Mouse (Mus musculus) heart, adult 11 months (tissue): Measurements from ENCODE around the gene H6pd.
A peak's percentile ranks its signal among the peaks of the same experiment; 100 is the strongest.

Experiments used
- DNase-seq: peaks from one replicate; pipeline ENCODE4 v3.0.0; 2022

H6pd gene

DNA sequence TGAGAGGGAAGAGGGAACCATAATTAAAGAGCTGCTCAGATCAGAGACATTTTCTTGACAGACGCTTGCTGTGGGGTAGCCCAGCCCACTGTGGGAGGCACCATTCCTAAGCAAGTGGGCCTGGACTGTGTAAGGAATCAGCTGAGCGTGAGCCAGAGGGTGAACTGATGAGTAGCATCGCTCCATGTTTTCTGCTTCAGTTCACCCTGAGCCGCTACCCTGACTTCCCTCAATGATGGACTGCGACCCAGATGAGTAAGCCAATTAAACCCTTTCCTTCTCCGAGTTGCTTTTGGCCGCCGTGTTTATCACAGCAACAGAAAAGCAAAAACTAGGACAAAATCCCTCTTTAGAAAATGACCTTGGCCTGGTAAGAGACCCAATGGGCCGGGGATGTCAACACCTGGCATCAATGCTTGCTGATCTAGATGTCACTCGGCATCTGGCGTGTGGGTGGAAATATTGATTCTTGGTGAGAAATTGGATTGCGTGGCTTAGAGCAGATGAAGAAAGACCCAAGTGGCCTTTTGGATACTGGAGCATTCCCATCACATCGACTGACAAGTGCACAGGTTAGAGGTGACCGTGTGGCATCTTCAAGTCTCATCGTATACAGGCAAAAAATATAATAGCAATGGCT is 11.0 kb upstream of the H6pd start:
- peak; percentile 89 for DNase-seq

DNA sequence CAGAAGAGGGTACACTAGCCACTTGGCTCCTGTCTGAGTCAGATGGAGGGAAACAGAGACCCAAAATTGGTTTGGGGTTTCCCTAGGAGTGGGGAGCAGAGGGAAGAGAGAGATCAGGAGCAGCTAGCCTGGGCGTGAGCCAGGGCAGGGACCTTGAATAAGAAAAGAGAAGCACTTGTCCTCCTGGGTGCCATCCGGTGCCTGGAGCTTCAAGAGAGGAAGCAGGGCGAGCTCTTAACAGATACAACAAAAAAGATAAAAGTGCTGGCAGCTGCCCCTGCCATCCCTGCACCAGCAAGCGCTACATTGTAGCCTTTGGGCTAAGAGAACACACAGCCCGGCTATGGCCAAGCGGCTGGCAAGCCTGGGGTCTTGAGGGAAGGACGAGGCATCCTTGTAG is 6.6 kb upstream of the H6pd start:
- peak; percentile 90 for DNase-seq

DNA sequence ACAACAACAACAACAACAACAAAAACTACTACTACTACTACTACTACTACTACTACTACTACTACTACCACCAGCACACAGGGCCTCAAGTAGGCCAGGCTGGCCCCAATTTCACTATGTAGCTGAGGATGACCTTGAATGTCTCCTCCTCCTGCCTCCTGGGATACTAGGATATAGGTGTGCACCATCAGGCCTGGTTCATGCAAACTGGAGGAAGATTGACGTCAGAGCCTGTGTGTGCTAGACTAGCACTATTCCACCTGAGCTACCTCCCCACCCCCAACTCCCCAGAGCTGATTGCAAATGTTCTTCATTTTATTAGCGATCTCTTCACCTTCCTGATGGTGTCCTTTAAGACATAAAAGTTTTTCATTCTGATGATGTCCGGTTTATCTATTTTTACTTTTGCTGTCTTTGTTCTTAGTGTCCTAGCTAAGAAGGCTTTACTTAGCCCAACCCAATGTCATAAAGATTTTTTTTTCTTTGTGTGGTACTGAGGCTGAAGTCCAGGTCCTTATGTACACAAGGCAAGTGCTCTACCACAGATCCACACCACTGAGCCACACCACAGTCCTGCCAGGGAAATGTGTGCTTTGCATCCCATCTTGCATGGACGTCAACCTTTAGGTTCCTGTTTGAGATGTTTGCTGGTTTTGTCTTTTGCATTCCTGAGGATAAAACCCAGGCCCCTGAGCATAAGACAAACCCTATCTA is 5.7 kb upstream of the H6pd start:
- DNase-seq: peak; percentile 83

DNA sequence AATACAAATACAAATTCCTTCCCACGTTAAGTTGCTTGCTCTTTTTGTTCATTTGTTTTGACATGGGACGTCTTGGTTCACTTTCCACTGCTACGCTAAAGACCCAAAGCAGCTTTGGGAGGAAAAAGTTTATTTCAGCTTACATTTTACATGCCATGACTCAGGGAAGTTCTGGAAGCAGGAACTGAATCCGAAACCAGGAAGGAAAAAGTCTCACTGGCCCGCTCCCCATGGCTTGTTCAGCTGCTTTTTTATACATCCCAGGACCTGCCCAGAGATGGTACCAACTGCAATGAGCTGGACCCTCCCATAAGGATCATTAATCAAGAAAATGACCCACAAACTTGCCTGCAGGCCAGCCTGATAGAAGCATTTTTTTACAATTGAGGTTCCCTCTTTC is 5.0 kb upstream of the H6pd start:
- peak; percentile 87 for DNase-seq

DNA sequence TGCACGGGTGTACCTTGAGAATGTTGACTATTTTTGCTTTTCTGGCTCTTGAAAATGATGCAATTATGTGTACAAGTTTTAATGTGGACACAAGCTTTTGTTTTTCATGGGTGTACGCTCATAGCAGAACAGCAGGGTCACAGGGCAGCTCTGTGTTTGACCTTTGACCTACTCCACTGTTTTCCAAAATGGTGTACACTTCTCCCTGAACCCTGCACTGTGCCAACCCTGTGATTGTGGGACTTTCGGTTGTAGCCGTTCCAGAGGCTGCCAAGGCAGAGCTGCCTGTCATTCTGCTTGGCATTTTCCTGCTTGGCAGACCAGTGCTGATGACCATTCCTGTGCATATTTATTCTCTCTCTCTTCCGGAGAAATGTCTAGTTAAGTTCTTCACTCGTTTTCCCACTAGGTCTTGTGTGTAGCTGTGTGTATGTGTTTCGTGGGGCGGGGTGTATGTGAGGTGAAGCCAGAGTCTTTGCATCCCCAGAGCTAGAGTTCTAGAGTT is 4.4 kb upstream of the H6pd start:
- peak; percentile 93 for DNase-seq

DNA sequence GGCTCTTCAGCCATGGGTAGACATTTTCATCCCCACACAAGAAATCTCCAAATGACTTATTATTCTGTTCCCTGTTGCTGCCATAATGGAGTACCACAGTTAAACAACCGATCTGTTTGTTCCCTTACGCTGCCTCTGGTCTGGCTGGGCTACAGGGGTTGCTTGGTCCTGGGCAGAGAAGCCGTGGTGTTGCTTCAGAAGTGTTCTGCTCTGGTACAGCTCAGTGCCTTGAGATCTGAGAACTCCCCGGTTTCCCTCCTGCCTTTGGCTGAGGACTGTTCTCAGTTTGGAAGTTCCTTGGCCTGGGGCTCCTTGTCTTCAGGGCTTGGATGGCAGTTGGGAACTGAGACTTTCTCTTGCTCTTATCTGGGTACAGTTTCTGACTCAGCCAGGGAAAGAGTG is 3.5 kb upstream of the H6pd start:
- peak; percentile 71 for DNase-seq

DNA sequence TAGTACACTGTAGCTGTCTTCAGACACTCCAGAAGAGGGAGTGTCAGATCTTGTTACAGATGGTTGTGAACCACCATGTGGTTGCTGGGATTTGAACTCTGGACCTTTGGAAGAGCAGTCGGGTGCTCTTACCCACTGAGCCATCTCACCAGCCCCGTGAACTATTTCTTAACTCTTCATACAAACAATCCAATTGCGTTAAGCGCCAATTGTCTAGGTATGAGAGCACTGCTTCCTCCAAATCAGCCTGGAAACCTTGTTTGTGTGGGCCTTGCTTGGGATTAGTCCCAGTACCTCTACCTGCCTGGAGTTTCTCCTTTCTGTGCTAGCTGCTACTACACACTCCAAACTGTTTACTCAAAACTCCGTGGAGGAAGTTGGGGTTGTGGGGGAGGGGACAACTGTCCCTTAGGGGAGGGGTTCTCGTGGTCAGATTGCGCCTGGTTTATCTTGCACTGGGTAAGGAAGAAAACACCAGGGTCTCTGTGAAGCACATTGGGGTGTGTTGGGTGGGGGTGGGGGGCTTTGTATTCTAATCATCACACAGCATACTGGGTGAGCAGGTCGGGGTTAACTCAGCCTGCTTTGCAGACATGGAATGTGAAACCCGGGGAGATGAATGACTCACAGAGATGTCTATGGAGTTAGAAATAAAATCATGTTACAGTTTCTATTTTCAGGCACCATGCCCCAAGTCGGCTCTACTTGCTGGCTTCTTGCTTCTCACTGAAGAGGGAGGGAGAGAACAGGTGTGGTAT is 2.9 kb upstream of the H6pd start:
- peak; percentile 83 for DNase-seq

DNA sequence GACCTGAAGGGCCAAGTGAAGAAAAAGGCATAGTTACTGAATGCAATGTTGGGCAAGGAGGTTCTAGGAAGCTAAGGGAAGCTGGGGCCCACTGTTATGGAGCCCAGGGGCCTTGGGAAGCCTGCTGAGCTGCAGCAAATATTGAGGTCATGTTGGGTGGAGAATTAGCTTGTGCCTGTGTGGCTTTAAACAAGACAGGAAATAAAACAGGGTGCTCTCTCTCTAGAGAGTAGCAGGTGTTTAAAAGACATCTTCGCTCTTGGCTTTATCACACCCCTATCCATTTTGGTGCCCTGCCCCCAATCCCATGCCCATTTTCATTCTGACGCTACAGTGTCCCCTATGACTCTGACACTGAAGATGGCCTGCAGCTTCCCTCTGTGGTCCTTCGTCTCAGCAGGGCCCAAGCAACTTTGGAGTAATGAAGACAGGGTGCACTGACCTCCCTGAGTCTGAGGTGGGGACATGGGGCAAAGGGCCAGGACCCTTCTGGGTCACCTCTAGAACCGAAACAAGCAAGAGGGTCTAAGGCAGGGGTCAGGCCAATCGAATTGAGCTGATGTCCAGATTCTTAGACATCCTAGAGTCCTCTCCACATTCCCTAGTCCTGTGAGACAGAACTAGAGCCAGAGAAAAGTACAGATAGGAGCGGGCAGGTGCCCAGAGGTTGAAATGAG is 1.4 kb upstream of the H6pd start:
- peak; percentile 92 for DNase-seq

DNA sequence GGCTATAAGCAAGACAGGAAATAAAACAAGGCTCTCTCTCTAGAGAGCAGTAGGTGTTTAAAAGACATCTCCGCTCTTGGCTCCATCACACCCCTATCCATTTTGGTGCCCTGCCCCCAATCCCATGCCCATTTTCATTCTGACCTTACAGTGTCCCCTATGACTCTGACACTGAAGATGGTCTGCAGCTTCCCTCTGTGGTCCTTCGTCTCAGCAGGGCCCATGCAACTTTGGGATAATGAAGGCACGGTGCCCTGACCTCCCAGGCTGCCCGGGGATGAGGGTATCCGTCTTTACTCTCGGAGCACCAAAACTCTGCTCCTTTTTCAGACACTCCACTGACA is 736 bp upstream of the H6pd start:
- DNase-seq: peak; percentile 94

DNA sequence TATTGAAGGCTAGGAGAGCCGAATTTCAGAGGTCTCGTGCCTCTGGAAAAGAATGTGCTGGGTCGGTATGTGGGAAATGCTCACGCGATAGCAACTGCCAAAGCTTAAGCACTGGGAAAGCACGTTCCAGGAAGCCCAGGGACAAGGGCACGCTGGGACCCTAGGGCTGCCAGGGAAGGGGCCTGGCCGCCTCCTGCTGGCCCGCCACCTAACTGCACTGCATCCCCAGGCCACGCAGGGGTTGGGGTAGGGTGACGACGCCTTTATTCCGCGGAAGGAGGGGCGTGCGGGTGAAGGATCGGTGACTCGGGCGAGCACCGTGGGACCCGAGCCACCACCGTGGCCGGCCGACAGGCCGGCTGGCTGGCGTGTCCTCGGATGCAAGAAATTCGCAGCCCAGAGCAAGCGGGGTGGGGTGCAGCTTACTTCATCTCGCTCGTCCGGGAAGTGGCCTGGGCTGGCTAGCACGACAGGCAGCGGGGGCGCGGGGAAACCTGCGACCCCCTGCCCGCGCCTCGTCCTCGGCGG is 434 bp downstream of the H6pd start:
- peak; percentile 99 for DNase-seq

DNA sequence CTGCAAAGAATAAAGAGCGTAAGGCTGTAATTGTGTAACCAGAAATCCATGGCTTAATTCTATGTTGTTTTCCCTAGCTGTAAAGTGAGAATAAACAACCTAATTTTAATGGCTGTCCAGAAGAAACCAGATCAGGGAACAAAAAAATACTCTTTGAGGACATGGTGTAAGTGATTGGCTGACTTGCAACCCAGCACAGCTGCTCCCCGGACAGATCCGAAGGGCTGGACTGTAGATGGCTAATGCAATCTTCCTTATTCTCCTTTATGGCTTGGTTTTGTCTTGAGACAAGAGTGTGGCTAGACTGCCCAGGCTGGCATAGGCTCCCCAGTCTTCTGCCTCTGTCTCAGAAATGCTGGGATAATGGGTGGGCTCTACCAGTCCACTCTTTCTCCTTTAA is 1.4 kb downstream of the H6pd start:
- peak; percentile 86 for DNase-seq

DNA sequence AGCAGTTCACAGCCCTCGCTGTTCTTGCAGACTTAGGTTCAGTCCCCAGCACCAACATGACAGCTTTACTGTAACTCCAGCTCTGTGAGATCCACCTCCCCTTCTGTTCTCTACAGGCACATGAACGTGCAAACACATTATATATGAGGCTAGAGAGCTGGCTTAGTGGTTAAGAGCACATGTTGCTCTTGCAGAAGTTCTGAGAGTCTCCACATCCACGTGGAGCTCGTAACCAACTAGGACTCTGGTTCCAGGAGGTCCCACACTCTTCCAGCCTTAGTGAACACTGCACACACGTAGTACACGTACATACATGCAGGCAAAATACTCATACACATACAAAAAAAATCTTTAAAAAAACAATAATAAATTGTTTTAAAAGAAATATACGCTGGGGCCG is 1.8 kb downstream of the H6pd start:
- DNase-seq: no peak

DNA sequence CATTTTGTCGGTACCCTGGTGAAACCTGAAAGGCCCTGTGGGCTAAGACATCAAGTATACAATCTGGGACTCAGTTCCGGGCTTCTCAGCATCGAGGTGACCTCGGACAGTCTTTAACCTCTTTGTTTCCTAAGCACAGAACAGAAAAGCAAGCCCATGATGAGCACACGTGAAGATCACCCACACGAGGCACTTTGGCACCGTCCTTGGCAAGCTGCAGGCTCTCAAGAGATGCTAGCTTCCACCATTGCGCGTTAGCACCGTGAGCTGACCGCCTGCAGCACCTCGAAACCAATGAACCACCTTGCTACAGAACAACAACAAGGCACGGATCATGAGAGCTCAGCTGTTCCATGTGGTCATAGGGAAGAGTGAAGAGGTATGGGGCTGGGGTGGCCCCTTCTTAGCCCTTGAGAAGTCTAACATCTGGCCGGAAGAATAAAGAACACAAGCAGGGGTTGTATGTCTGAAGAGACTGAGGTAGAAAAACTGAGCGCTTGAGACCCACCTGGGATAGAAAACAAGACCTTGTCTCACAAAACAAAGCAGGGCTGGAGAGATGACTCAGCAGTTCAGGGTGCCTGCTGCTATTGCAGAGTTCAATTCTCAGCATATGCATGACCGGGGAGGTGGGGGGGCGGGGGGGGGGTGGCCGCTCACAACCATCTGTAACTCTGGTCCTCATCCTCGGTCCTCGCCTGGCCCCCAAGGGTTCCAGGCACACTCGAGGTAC is 2.5 kb downstream of the H6pd start:
- DNase-seq: no peak

DNA sequence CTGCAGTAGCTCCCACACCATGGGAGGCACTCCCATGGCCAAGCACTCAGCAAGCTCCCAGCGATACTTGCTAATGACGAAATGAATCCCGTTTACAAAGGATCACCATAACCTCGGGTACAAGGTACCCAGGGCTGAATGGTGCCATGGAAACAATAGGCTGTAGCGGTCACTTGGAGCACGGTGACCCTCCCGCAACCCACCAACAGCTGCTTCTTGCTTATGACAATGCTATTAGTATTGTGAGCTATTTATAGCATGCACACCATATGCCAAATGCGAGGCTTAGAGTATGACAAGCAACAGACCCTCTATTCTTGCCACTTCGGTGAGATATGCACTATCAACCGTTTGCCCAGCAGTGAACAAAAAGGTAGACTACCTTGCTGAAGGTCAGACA is 3.6 kb downstream of the H6pd start:
- DNase-seq: peak; percentile 89

DNA sequence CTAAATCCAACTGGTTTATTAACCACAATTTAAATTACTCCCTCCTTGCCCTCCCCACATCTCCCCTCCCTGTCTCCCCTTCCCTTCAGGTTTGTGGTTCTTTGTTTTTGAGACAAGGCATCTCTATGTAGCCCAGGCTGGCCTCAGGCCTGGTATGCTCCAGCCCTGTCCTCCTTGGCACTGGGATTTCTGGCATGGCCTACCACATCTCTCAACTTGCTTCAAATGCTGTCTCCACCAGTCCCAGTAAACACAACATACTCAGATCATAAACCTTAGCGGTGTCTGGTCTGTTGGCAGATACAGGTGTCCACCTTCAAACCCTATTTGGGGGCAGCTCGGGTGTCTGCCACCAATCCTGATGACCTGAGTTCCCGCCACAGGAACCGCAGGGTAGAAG is 5.2 kb downstream of the H6pd start:
- DNase-seq: peak; percentile 92

DNA sequence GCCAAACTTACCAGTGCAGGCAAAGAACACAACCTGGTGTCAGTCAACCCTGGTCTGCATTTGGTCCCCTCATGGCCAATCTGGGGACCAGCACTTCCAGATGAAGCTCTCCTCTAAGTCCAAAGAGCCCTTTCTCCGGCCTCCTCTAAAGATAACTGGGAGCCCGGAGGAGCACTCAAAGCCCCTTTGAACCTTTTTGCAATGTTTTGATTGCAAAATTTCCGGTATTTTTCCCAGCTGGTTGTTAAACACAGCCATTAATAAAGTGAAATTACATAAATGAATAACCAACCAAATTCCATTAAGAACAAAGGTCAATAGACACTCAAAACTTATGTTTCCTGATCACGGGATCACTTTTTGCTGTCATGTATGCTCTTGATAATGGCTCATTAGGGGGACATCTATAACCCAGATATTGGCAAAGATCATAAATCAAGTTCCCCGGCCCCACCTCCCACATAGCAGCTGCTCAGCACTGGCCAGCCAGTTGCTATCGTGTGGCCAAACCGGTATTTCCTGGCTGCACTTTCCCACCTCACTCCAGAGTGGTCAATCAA is 5.7 kb downstream of the H6pd start:
- peak; percentile 97 for DNase-seq

DNA sequence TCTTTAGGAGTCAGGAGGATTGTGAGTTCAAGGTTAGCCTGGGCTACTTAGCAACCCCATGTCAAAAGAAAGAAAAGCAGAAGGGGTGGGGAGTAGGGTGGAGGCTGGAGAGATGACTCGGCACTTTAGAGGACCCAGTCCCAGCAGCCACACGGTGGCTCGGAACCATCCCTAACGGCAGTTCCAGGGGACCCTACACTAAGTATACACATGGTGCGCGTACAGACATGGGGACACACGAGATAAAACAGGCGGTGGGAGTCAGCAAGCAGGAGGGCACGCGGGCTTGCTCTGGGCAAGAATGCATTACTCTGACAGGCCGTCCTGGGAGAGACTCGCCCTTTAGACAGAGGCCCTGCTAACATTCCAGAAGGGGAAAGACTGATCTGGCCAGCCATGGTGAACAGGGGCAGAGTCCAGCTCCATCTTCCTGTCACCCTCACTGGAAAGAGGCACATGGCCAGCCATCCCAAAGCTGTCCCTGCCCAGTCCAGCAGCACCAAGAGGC is 6.7 kb downstream of the H6pd start:
- DNase-seq: peak; percentile 94

DNA sequence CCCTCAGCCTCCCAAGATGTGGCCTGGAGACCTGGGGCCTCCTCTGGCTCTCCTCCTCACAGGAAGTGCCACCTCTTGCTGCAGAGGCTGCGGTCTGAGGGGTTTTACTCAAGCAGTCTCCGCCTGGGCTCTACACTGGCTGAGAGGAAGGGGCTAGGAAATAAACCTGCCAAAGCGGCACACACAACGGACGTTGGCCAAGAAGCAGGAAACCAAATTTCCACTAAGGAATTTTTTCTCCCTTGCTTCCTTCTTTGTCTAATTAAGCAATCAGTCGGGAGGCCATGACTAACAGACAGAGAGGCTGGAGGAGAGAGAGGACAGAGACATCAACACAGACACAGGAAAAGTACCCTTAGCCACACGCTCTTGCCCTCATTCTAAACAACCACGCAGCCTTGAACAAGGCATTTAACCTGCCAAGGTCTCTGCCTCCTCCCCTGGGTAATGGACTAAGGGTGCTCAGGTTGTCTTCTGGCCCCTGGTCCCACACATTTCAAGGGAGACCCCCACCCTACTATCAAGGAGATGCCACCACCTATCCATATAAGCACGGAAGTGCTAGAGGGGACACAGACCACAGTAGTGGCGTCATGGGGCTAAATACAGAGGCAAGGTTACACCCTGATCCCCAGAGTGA is 7.5 kb downstream of the H6pd start:
- peak; percentile 94 for DNase-seq

DNA sequence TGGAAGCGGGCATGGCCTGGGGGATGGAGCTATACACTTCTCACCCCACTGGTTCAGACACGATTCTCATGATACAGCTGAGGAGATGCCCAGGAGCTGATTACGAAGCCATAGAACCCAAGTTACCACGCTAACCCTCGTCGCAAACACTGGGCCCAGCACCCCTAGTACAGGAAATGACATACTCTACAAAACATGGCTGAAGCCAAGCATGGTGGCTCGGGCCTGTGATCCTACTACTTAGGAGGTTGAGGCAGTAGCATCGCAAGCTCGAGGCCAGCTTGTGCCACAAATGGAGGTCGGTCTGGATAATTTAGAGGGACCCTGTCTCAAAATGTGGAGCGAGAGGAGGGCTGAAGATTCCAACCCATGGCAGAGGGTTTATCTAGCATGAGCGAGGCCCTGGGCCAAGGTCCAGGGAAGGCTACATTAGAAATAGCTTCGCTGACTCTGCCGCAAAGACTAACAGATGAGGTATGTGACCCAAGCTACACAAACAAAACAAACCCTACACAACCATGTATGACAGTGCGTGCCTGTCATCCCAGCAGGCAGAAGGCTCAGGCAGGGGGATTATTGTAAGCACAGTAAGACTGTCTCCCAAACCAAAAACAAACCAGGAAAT is 8.8 kb downstream of the H6pd start:
- peak; percentile 92 for DNase-seq

DNA sequence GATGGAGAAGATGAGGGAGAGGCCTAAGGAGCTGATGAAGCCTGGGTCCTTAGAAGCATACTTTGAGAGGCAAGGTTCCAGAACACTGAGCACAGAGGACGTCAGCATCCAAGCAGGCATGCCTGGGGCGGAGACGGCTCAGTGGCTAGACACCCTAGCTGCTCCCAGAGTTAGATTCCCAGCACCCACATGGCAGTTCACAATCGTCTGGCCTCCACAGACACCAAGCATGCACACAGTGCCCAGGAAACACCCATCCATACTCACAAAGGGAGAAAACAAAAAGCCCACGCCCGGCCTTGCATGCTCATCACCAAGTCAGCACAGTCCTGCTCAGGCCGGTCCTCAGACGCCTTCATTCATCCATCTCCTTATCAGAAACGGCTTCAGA is 9.3 kb downstream of the H6pd start:
- DNase-seq: peak; percentile 90
